Mouse (Mus musculus) neural tube, embryonic 14.5 days (tissue): ENCODE results near the gene Cadps2. TPM values are rescaled to one million over a fixed set of nuclear protein-coding genes. Genes with fewer than 3 reads are reported as not detected.

Source experiments
- ATAC-seq: fragments of 200-750 bp; cut with Nextera tagmentation; 2 replicates; pipeline ENCODE4 v1.8.0; 2017; ENCODE audit warnings: low read depth, mild to moderate bottlenecking, moderate TSS enrichment, moderate library complexity
- H3K27ac ChIP-seq: fragments of 300-500 bp; sonication (generic); 2 replicates; pipeline ENCODE4 v1.5.1; 2014; ENCODE audit warnings: low read depth, mild to moderate bottlenecking, control low read depth, low read length, moderate library complexity, mixed read lengths
- H3K27me3 ChIP-seq: fragments of 300-500 bp; sonication (generic); 2 replicates; pipeline ENCODE4 v1.6.1; 2014; ENCODE audit warnings: low read length; ENCODE audit not compliant: control insufficient read depth, insufficient read depth
- H3K36me3 ChIP-seq: fragments of 300-500 bp; sonication (generic); 2 replicates; pipeline ENCODE4 v1.6.1; 2014; ENCODE audit warnings: low read length, mixed read lengths; ENCODE audit not compliant: control insufficient read depth, insufficient read depth
- H3K4me1 ChIP-seq: fragments of 300-500 bp; sonication (generic); 2 replicates; pipeline ENCODE4 v1.6.1; 2014; ENCODE audit warnings: low read length; ENCODE audit not compliant: control insufficient read depth, insufficient read depth
- H3K4me2 ChIP-seq: fragments of 300-500 bp; sonication (generic); 2 replicates; pipeline ENCODE4 v1.6.1; 2014; ENCODE audit warnings: mild to moderate bottlenecking, low read depth, low read length, control low read depth
- H3K4me3 ChIP-seq: fragments of 300-500 bp; sonication (generic); 2 replicates; pipeline ENCODE4 v1.5.1; 2014; ENCODE audit warnings: low read depth, low read length, control low read depth, mixed read lengths
- H3K9ac ChIP-seq: fragments of 300-500 bp; sonication (generic); replicated peaks from 2 replicates; pipeline ENCODE4 v1.6.1; 2014; ENCODE audit warnings: low read depth, mild to moderate bottlenecking, control low read depth, low read length, mixed read lengths
- H3K9me3 ChIP-seq: fragments of 300-500 bp; sonication (generic); 2 replicates; pipeline ENCODE4 v1.6.1; 2016; ENCODE audit warnings: low read length; ENCODE audit not compliant: control insufficient read depth
- WGBS: fragments of 180-500 bp; shearing (Covaris S2); extraction: QIAGEN DNeasy Blood & Tissue Kit; methylation state at CpG from one replicate; pipeline ENCODE4 v1.1.7; 2014; 5-methylcytosine and 5-hydroxymethylcytosine counted together
- polyA plus RNA-seq: library from polyadenylated mRNA; unstranded; fragments of >200 nt; fragmentation: Nextera tagmentation; extraction: Ambion mirVana; gene quantifications from 2 replicates; pipeline ENCODE4 v1.2.1, GENCODE M21; 2014

Cadps2 gene
- polyA plus RNA-seq, 1 experiment from 2014 or later: 14.2 TPM

DNA sequence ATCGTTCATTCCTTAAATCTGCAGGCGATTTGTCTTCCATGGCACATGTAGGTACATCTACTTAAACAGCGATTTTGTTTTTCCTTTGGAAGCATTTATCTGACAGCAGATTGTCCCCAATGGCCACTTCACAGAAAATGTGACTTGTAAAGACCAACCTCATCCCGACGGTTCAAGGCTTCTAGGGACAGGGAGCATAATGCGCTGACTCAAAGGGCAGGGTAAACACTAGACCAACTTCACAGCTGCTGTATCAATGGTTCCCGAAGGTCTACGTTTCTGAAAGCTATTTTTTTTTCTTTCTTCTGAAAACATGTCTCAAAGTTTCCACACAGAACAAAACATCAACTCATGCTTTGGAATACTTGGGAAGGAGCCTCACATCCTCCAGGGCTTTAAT is 524.3 kb downstream of the Cadps2 start:
- WGBS: 68% methylated on average over 8 of the region's 8 CpGs
- H3K9me3 ChIP-seq: no peaks in the 10 kb centered on the region
- no peak overlapping the region for H3K9ac ChIP-seq
- H3K4me2 ChIP-seq: no peak overlapping the region
- no peaks in the 10 kb centered on the region for H3K27me3 ChIP-seq
- no peak overlapping the region for H3K4me3 ChIP-seq
- no peak overlapping the region for H3K27ac ChIP-seq
- no peaks in the 10 kb centered on the region for H3K4me1 ChIP-seq
- no peaks in the 10 kb centered on the region for H3K36me3 ChIP-seq
- ATAC-seq: no peak

DNA sequence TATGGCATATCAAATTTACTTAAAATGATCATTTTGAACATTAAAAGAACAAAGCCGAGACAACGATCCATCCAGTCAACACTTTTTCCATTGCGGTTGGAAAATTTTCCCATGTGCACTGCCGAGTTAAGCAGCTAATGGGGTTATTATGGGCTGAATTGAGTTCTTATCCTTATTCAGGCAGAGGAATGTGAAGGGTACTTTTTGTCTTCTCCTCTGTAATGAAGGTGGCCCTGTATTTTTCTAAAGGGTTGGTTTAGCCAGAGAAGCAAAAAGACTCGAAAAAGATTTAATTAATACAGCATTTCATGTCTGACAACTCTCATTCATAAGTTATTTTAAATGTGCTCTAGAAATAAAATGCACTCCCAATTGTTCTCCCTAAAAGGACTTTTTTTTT is 524.9 kb downstream of the Cadps2 start:
- no peak overlapping the region for H3K27ac ChIP-seq
- H3K4me2 ChIP-seq: no peak overlapping the region
- H3K27me3 ChIP-seq: no peaks in the 10 kb centered on the region
- no peak overlapping the region for H3K9ac ChIP-seq
- no peak overlapping the region for H3K4me3 ChIP-seq
- H3K4me1 ChIP-seq: no peaks in the 10 kb centered on the region
- H3K9me3 ChIP-seq: no peaks in the 10 kb centered on the region
- 68% methylated on average over 5 of the region's 5 CpGs for WGBS
- no peaks in the 10 kb centered on the region for H3K36me3 ChIP-seq
- ATAC-seq: no peak

DNA sequence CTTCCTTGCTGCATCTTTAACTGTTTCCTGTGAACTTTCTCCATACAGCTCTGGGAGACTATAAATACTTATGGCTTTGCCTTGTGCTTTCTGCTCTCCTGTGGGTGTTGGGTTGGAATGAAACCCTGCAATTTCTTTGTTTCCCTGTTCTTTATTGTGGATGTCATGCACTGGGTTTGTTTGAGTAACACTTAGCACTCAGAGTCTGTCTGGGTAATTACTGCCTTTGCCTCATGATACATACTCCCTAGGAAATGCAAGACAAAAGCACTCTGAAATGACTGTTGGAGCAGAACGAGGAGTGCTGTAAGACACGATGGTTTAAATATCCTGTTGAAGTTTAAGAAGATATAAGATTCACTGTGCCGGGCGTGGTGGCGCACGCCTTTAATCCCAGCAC is 533.2 kb downstream of the Cadps2 start:
- H3K4me3 ChIP-seq: no peak overlapping the region
- no peaks in the 10 kb centered on the region for H3K27me3 ChIP-seq
- H3K27ac ChIP-seq: no peak overlapping the region
- no peak overlapping the region for H3K4me2 ChIP-seq
- H3K4me1 ChIP-seq: no peaks in the 10 kb centered on the region
- no peak overlapping the region for H3K9ac ChIP-seq
- H3K9me3 ChIP-seq: no peaks in the 10 kb centered on the region
- ATAC-seq: no peak
- no peaks in the 10 kb centered on the region for H3K36me3 ChIP-seq
- 77% methylated on average over 6 of the region's 6 CpGs for WGBS

DNA sequence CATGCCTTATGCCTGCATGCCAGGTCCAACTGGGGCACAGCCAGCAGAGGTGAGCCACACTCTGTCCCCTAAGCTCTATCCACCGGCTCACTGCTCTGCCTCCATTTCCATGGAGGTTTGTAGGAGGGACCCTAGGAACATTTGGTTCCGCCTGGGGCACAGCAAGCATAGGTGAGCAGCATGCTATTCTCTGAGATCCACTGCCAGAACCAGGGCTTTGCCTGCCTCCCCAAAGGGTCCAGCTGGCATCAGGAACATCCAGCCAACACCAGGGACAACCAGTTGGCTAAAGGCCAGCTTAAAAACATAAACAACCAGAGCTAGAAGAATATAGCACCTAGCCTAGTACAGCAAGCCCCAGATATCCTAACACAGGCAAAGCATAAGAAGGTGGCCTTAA is 540.6 kb downstream of the Cadps2 start:
- Histone ChIP-seq H3K27me3 (no peaks in the 10 kb centered on the region), H3K27ac (no peak overlapping the region), H3K4me2 (no peak overlapping the region), H3K4me3 (no peak overlapping the region), H3K4me1 (no peaks in the 10 kb centered on the region), H3K36me3 (no peaks in the 10 kb centered on the region), H3K9ac (no peak overlapping the region), H3K9me3 (no peaks in the 10 kb centered on the region)
- no peak for ATAC-seq
- whole genome bisulfite sequencing: 77% methylated on average over 2 of the region's 2 CpGs

DNA sequence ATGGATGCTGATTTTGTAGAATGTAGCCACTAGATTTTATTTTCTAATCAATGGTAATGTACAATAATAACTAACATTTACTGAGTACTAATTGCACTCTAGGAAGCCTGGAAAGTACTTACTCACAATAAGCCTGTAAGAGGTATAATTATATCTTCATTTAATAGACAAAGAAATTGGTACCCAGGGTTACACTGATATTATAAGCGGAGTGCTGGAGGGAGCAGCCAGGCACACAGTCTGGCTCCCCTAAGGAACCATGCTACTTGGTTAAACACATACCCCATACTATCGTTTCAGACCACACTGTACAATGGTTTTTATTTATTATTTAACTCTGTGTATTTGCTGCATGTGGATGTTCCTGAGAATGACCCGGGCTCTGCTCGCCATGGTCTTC is 544.5 kb downstream of the Cadps2 start:
- H3K9ac ChIP-seq: no peak overlapping the region
- no peak overlapping the region for H3K4me2 ChIP-seq
- WGBS: 87% methylated on average over 4 of the region's 4 CpGs
- no peaks in the 10 kb centered on the region for H3K27me3 ChIP-seq
- H3K4me1 ChIP-seq: no peaks in the 10 kb centered on the region
- ATAC-seq: peak; percentile 41; the same call in 1 of the 2 replicates
- no peaks in the 10 kb centered on the region for H3K9me3 ChIP-seq
- H3K27ac ChIP-seq: no peak overlapping the region
- H3K4me3 ChIP-seq: no peak overlapping the region
- no peaks in the 10 kb centered on the region for H3K36me3 ChIP-seq

DNA sequence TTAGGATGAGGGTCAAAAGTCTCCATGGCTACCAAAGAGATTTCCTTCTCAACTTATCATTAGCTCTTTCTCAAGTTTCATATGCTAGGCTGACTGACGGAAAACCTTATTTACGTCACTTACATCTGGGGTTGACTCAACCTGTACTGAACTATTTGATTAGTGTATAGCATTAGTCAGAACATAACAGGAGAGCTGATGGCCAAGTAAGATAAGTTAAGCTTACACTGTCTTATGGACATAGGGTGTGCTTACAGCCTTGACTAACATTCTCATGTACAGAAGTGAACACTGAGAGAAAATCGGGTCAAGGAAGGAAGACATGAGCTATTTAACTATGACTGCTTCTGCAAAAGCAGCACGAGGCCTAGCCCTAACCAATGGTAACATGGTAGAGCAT is 550.5 kb downstream of the Cadps2 start:
- Histone ChIP-seq H3K4me2 (no peak overlapping the region), H3K27ac (no peak overlapping the region)

DNA sequence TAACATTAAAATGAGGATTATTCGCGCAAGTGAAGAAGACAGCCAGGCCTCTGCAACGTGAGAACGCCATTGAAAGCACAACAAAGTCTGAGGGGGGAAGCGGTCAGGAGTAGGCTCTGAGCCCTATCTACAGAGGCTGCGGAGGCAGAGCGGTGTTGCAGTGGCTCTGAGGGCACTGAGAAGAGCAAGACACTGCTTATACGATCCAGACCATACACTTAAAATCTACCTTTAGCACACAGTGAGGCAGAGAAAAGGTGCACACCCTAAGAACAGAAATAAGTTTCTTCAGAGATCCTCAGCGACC is 557.8 kb downstream of the Cadps2 start:
- H3K36me3 ChIP-seq: no peaks in the 10 kb centered on the region
- H3K4me2 ChIP-seq: no peak overlapping the region
- no peaks in the 10 kb centered on the region for H3K4me1 ChIP-seq
- no peak overlapping the region for H3K4me3 ChIP-seq
- H3K27me3 ChIP-seq: peaks cover 5% of the 10 kb centered on the region; the same call in 1 of the 2 replicates
- H3K9ac ChIP-seq: no peak overlapping the region
- 0 out of 2 replicates have a peak, but pooled peaks have one; percentile 42 for ATAC-seq
- 45% methylated on average over 9 of the region's 9 CpGs for WGBS
- no peak overlapping the region for H3K27ac ChIP-seq
- no peaks in the 10 kb centered on the region for H3K9me3 ChIP-seq

More for the DNA sequence above, 550.5 kb downstream of the Cadps2 start:
- no peaks in the 10 kb centered on the region for H3K9me3 ChIP-seq
- no peak overlapping the region for H3K9ac ChIP-seq
- H3K4me3 ChIP-seq: no peak overlapping the region
- no peaks in the 10 kb centered on the region for H3K4me1 ChIP-seq
- WGBS: 94% methylated on average over 4 of the region's 4 CpGs
- ATAC-seq: no peak
- no peaks in the 10 kb centered on the region for H3K36me3 ChIP-seq
- peaks cover 2% of the 10 kb centered on the region; the same call in 1 of the 2 replicates for H3K27me3 ChIP-seq

DNA sequence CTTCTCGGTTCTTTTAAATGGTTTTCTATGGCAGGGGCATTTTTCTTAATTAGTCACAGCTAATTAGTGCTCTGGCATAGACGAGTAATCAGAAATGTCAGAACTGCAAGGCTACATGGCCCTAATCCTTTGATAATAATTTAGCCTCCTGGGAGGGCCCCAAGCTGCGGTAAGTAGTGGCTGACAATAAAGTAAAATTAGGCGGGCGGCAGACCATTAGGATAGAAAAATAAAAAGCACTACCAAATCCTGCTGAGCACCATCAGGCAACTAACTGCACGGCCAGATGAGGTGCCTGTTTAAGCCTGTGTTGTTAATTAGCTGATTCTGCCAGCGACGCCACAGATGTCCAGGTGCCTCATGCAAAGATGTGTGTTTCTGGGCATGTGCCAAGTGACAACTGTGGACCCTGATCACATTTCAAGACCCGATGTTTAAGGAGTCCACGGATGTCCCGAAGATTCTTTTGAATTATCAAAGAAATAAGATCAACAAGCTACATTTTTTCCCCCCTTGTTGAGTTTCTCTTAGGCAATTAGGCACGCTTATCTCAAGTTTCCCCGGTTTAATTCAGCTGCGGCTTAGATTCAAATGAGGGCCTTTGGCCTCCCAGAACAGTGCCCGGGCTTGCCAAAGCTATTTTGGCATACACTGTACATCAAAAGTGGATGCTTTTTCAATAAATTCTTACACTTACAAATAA is 558.3 kb downstream of the Cadps2 start:
- peak; percentile 77 for ATAC-seq
- H3K27me3 ChIP-seq: peaks cover 5% of the 10 kb centered on the region; the same call in 1 of the 2 replicates
- WGBS: 18% methylated on average over 15 of the region's 15 CpGs
- H3K36me3 ChIP-seq: no peaks in the 10 kb centered on the region
- no peak overlapping the region for H3K4me2 ChIP-seq
- no peak overlapping the region for H3K9ac ChIP-seq
- no peaks in the 10 kb centered on the region for H3K4me1 ChIP-seq
- H3K27ac ChIP-seq: no peak overlapping the region
- no peaks in the 10 kb centered on the region for H3K9me3 ChIP-seq
- H3K4me3 ChIP-seq: no peak overlapping the region

DNA sequence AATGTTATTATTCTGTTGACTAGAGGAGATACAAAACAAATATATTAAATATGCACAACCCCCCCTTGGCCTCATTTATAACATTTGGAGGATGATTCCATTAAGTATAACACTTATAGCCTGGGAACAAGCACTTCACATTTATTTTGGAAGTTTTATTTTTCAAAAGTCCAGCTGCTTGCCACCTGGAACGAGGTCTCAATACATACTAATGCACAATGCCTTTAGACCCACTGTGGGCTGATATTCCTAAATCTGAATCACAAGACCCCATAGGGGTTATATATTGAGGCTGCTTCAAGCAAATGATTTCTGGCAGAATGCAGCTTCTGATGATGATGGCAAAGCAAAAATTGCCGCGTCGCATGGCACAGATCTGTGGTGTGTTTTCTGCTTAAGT is 565.7 kb downstream of the Cadps2 start:
- Histone ChIP-seq H3K4me2 (no peak overlapping the region), H3K9me3 (no peaks in the 10 kb centered on the region), H3K9ac (no peak overlapping the region), H3K27ac (no peak overlapping the region), H3K27me3 (peaks cover 12% of the 10 kb centered on the region; the same call in 1 of the 2 replicates), H3K4me3 (no peak overlapping the region), H3K36me3 (no peaks in the 10 kb centered on the region), H3K4me1 (peaks cover 5% of the 10 kb centered on the region; the same call in 1 of the 2 replicates)
- WGBS: 39% methylated on average over 4 of the region's 4 CpGs
- ATAC-seq: no peak
